Mouse (Mus musculus) intestine, postnatal 0 days (tissue): Measurements from ENCODE around the gene Gm28635. TPM values are rescaled to one million over a fixed set of nuclear protein-coding genes. Genes with fewer than 3 reads are reported as not detected.

Experiments used
- ATAC-seq: fragments of 200-750 bp; cut with Nextera tagmentation; 2 replicates; pipeline ENCODE4 v1.8.0; 2017; ENCODE audit warnings: mild to moderate bottlenecking, moderate TSS enrichment, moderate library complexity
- H3K27ac ChIP-seq: fragments of 300-500 bp; sonication (generic); 2 replicates; pipeline ENCODE4 v1.5.1; 2014; ENCODE audit warnings: mild to moderate bottlenecking, low read depth, low read length, moderate library complexity
- H3K27me3 ChIP-seq: fragments of 300-500 bp; sonication (generic); replicated peaks from 2 replicates; pipeline ENCODE4 v1.6.1; 2014; ENCODE audit warnings: low read length, mixed read lengths; ENCODE audit not compliant: control insufficient read depth, insufficient read depth
- H3K36me3 ChIP-seq: fragments of 300-500 bp; sonication (generic); 2 replicates; pipeline ENCODE4 v1.6.1; 2014; ENCODE audit warnings: mild to moderate bottlenecking, moderate library complexity; ENCODE audit not compliant: control insufficient read depth, insufficient read depth
- H3K4me1 ChIP-seq: fragments of 300-500 bp; sonication (generic); replicated peaks from 2 replicates; pipeline ENCODE4 v1.6.1; 2014; ENCODE audit warnings: antibody characterized with exemption, low read length, mixed read lengths; ENCODE audit not compliant: control insufficient read depth, insufficient read depth
- H3K4me2 ChIP-seq: fragments of 300-500 bp; sonication (generic); replicated peaks from 2 replicates; pipeline ENCODE4 v1.6.1; 2014; ENCODE audit warnings: low read depth, mild to moderate bottlenecking, moderate library complexity
- H3K4me3 ChIP-seq: fragments of 300-500 bp; sonication (generic); 2 replicates; pipeline ENCODE4 v1.5.1; 2014; ENCODE audit warnings: low read depth, low read length
- H3K9ac ChIP-seq: fragments of 300-500 bp; sonication (generic); 2 replicates; pipeline ENCODE4 v1.6.1; 2014; ENCODE audit warnings: mild to moderate bottlenecking, low read depth, low read length
- H3K9me3 ChIP-seq: fragments of 300-500 bp; sonication (generic); 2 replicates; pipeline ENCODE4 v1.6.1; 2016; ENCODE audit warnings: mixed run types; ENCODE audit not compliant: control insufficient read depth
- CTCF ChIP-seq: sonication (generic); IDR thresholded peaks from 2 replicates; pipeline ENCODE4 v1.5.1; 2016; ENCODE audit warnings: low read depth, mild to moderate bottlenecking, control low read depth, antibody characterized with exemption, moderate library complexity
- WGBS: fragments of 180-500 bp; shearing (Covaris S2); extraction: QIAGEN DNeasy Blood & Tissue Kit; methylation state at CpG from one replicate; pipeline ENCODE4 v1.1.7; 2014; 5-methylcytosine and 5-hydroxymethylcytosine counted together
- polyA plus RNA-seq: library from polyadenylated mRNA; unstranded; fragments of >200 nt; fragmentation: Nextera tagmentation; extraction: Ambion mirVana; gene quantifications from 2 replicates; pipeline ENCODE4 v1.2.1, GENCODE M21; 2015

Gene Gm28635
- polyA plus RNA-seq, 1 experiment from 2014 or later, result not detected

GRCm38 (mm10) chr2:84648369-84648768 is 29.5 kb downstream of the Gm28635 start:
- no peak overlapping the region for H3K27ac ChIP-seq
- no peaks in the 10 kb centered on the region for H3K4me1 ChIP-seq
- H3K27me3 ChIP-seq, result no peaks in the 10 kb centered on the region
- no peak for ATAC-seq
- H3K4me3 ChIP-seq, result peak overlapping the region; percentile 79
- WGBS, result 6% methylated on average over 6 of the region's 6 CpGs
- peak; percentile 52 for TF ChIP-seq CTCF
- H3K36me3 ChIP-seq, result no peaks in the 10 kb centered on the region
- H3K9me3 ChIP-seq, result no peaks in the 10 kb centered on the region
- peak overlapping the region; percentile 70 for H3K4me2 ChIP-seq
- peak overlapping the region; percentile 46; the same call in 1 of the 2 replicates for H3K9ac ChIP-seq

DNA sequence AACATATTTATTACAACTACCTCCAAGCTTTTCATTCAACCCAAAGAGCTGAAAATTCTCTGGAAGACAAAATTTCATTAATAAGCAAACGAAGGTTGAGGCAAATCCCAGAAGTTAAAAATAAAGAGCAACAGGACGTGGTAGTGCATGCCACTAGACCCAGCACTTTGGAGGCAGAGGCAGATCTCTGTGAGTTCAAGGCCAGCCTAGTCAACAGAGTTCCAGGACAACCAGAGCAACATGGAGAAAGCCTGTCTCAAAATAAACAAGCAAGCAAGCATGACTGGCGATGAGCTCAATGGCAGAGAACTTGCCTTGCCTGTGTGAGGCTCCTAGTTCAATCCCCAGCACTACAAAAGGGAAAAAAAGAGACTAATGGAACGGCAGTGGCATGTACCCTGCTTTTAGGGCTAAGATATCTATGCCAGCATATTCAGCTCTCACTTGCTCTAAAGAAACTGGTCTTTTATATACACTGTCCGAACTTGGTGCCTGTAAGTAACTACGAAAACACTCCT is 30.7 kb downstream of the Gm28635 start:
- 61% methylated on average over 6 of the region's 6 CpGs for WGBS
- Histone ChIP-seq H3K9ac (no peak overlapping the region), H3K4me3 (peak overlapping the region; percentile 79)

GRCm38 (mm10) chr2:84646138-84646537 is 31.7 kb downstream of the Gm28635 start:
- H3K27ac ChIP-seq, result no peak overlapping the region; the same call in 1 of the 2 replicates
- no peak for ATAC-seq
- 34% methylated on average over 1 of the region's 1 CpGs for WGBS
- peaks cover 3% of the 10 kb centered on the region; the same call in 1 of the 2 replicates for H3K4me1 ChIP-seq
- H3K27me3 ChIP-seq, result no peaks in the 10 kb centered on the region
- H3K9ac ChIP-seq, result no peak overlapping the region
- no peaks in the 10 kb centered on the region for H3K36me3 ChIP-seq
- H3K4me2 ChIP-seq, result peak overlapping the region; percentile 70
- no peaks in the 10 kb centered on the region for H3K9me3 ChIP-seq
- H3K4me3 ChIP-seq, result no peak overlapping the region
- TF ChIP-seq CTCF, result no peak

More for the DNA sequence above, 30.7 kb downstream of the Gm28635 start:
- Histone ChIP-seq H3K4me1 (no peaks in the 10 kb centered on the region), H3K9me3 (no peaks in the 10 kb centered on the region), H3K4me2 (peak overlapping the region; percentile 70), H3K36me3 (no peaks in the 10 kb centered on the region), H3K27me3 (no peaks in the 10 kb centered on the region), H3K27ac (no peak overlapping the region)
- no peak for TF ChIP-seq CTCF
- ATAC-seq, result no peak

GRCm38 (mm10) chr2:84640833-84641232 is 37.0 kb downstream of the Gm28635 start:
- Histone ChIP-seq H3K27me3 (no peaks in the 10 kb centered on the region), H3K4me3 (no peak overlapping the region), H3K9ac (no peak overlapping the region), H3K9me3 (no peaks in the 10 kb centered on the region), H3K27ac (no peak overlapping the region), H3K4me2 (no peak overlapping the region), H3K36me3 (no peaks in the 10 kb centered on the region), H3K4me1 (peaks cover 21% of the 10 kb centered on the region)
- ATAC-seq, result no peak
- TF ChIP-seq CTCF, result no peak

GRCm38 (mm10) chr2:84638428-84639220 is 39.2 kb downstream of the Gm28635 start:
- TF ChIP-seq CTCF, result no peak
- H3K27me3 ChIP-seq, result no peaks in the 10 kb centered on the region
- no peak overlapping the region for H3K4me3 ChIP-seq
- H3K4me1 ChIP-seq, result peaks cover 33% of the 10 kb centered on the region
- no peak overlapping the region for H3K9ac ChIP-seq
- no peaks in the 10 kb centered on the region for H3K9me3 ChIP-seq
- no peaks in the 10 kb centered on the region for H3K36me3 ChIP-seq
- 22% methylated on average over 5 of the region's 5 CpGs for WGBS
- no peak overlapping the region; the same call in none of the 2 replicates for H3K4me2 ChIP-seq
- H3K27ac ChIP-seq, result peak overlapping the region; percentile 52
- ATAC-seq, result no peak

- ATAC-seq, result no peak
- peak overlapping the region; percentile 93; the same call in 1 of the 2 replicates for H3K27ac ChIP-seq
- H3K9me3 ChIP-seq, result no peaks in the 10 kb centered on the region
- WGBS, result 17% methylated on average over 6 of the region's 7 CpGs
- no peaks in the 10 kb centered on the region for H3K36me3 ChIP-seq
- peaks cover 38% of the 10 kb centered on the region for H3K4me1 ChIP-seq
- peak overlapping the region; percentile 60 for H3K4me2 ChIP-seq
- H3K27me3 ChIP-seq, result no peaks in the 10 kb centered on the region
- H3K9ac ChIP-seq, result no peak overlapping the region
- H3K4me3 ChIP-seq, result no peak overlapping the region
- no peak for TF ChIP-seq CTCF
Observed at GRCm38 (mm10) chr2:84637452-84638165, 40.2 kb downstream of the Gm28635 start.
